14 mouse cellular contexts compared by ENCODE assay signal in genomic region chr2:27207126-27207525, GRCm38 (mm10). TPM values are rescaled to one million over a fixed set of nuclear protein-coding genes. Genes with fewer than 3 reads are reported as not detected.
DNase-seq lines count a peak whose midpoint lies in the region.
"Had no signal": no experiment of that assay in that cellular context is flagged by ENCODE, and none has a peak within 500 bp of the region (broad histone marks: within the 10 kb centered on the region; RNA-seq: fewer than 3 reads in every experiment).

No protein-coding gene starts in this region.

- H3K27me3 ChIP-seq in embryonic facial prominence, embryonic 10.5 days (replicated peaks; ENCODE audit: low read depth, poor library complexity, severe bottlenecking) = no peaks in the 10 kb centered on the region
- H3K27me3 ChIP-seq: hindbrain, embryonic 15.5 days; neural tube, embryonic 13.5 days had no signal

- H3K36me3 ChIP-seq in embryonic facial prominence, embryonic 10.5 days (replicated peaks) = no peaks in the 10 kb centered on the region
- H3K36me3 ChIP-seq: forebrain, embryonic 10.5 days; G1E; hindbrain, embryonic 15.5 days; neural tube, embryonic 13.5 days had no signal

- 91% methylated on average over 5 of the region's 5 CpGs for WGBS in embryonic facial prominence, embryonic 10.5 days

- H3K4me3 ChIP-seq in embryonic facial prominence, embryonic 10.5 days = no peak overlapping the region
- H3K4me3 ChIP-seq: forebrain, embryonic 10.5 days; hindbrain, embryonic 15.5 days; left cerebral cortex, adult 2 months; neural tube, embryonic 13.5 days had no signal

- H3K4me1 ChIP-seq in embryonic facial prominence, embryonic 10.5 days = peaks cover 28% of the 10 kb centered on the region
- H3K4me1 ChIP-seq: neural tube, embryonic 13.5 days had no signal

- no peaks in the 10 kb centered on the region for H3K9me3 ChIP-seq in embryonic facial prominence, embryonic 10.5 days
- H3K9me3 ChIP-seq: forebrain, embryonic 10.5 days; G1E; hindbrain, embryonic 15.5 days; neural tube, embryonic 13.5 days had no signal

- DNase-seq in adipocyte (ENCODE audit: low spot score) (peak; percentile 82), MN1 (ENCODE audit: low spot score) (no peak)
- DNase-seq in adrenal gland, postnatal 10 days = peak; percentile 79
- DNase-seq in heart, adult 9 months (ENCODE audit: low spot score in 2 of 2) = peak; percentile 86 to 89
- peak; percentile 45 for DNase-seq in kidney, postnatal 14 days
- DNase-seq in right cerebral cortex, postnatal 14 days = no peak
- no peak for DNase-seq in embryonic facial prominence, embryonic 10.5 days (ENCODE audit: low spot score)
- DNase-seq: cerebellum, postnatal 36 days had no signal

- H3K27ac ChIP-seq in embryonic facial prominence, embryonic 10.5 days (replicated peaks) = no peak overlapping the region
- H3K27ac ChIP-seq: forebrain, embryonic 10.5 days; hindbrain, embryonic 15.5 days; left cerebral cortex, adult 2 months; neural tube, embryonic 13.5 days had no signal

RNA-seq across cellular contexts. Expression of gene Sardh, which starts 41.0 kb away (rescaled TPM):
- 10 to 100 TPM; 46.6 to 79.0 TPM for total RNA-seq in adrenal gland, postnatal 10 days (2021)
- 1.5 and 2.9 TPM in 2 replicates for polyA plus RNA-seq in embryonic facial prominence, embryonic 10.5 days (2016; fragmentation: Nextera tagmentation; extraction: Ambion mirVana)
- polyA plus RNA-seq: G1E had no signal

RNA-seq across cellular contexts. Expression of gene Dbh, which starts 42.1 kb away (rescaled TPM):
- 100 to 1,000 TPM; 330 to 339 TPM for total RNA-seq in adrenal gland, postnatal 10 days (2021)
- 0.25 and 0.87 TPM in 2 replicates for polyA plus RNA-seq in embryonic facial prominence, embryonic 10.5 days (2016; fragmentation: Nextera tagmentation; extraction: Ambion mirVana)
- polyA plus RNA-seq: forebrain, embryonic 10.5 days; G1E; spleen, adult 2 months had no signal

Comparison
In these comparisons a context has a peak if more than half of its experiments do, and no peak if none do; other contexts are left out.
1. DNase-seq: peak in adipocyte (single experiment), adrenal gland, postnatal 10 days (single experiment), heart, adult 9 months (2 of 2) and kidney, postnatal 14 days (single experiment); none in right cerebral cortex, postnatal 14 days (single experiment), embryonic facial prominence, embryonic 10.5 days (single experiment) and MN1 (single experiment).